Mouse (Mus musculus) kidney, embryonic 14.5 days (tissue): ENCODE data around the gene Il17rb. TPM values are rescaled to one million over a fixed set of nuclear protein-coding genes. Genes with fewer than 3 reads are reported as not detected.

Source experiments
- ATAC-seq: fragments of 200-750 bp; cut with Nextera tagmentation; 2 replicates; pipeline ENCODE4 v1.8.0; 2017; ENCODE audit warnings: moderate number of reproducible peaks, mild to moderate bottlenecking, moderate TSS enrichment, moderate library complexity; ENCODE audit not compliant: low FRiP score, low TSS enrichment
- H3K27ac ChIP-seq: fragments of 300-500 bp; sonication (generic); 2 replicates; pipeline ENCODE4 v1.5.1; 2014; ENCODE audit warnings: low read depth, mild to moderate bottlenecking, low read length, moderate library complexity, mixed read lengths
- H3K27me3 ChIP-seq: fragments of 300-500 bp; sonication (generic); 2 replicates; pipeline ENCODE4 v1.6.1; 2014; ENCODE audit warnings: mild to moderate bottlenecking, low read length; ENCODE audit not compliant: control insufficient read depth, insufficient read depth
- H3K36me3 ChIP-seq: fragments of 300-500 bp; sonication (generic); 2 replicates; pipeline ENCODE4 v1.6.1; 2014; ENCODE audit warnings: low read length, mixed read lengths; ENCODE audit not compliant: control insufficient read depth, insufficient read depth
- H3K4me1 ChIP-seq: fragments of 300-500 bp; sonication (generic); 2 replicates; pipeline ENCODE4 v1.6.1; 2014; ENCODE audit warnings: low read length, mixed read lengths; ENCODE audit not compliant: control insufficient read depth, insufficient read depth
- H3K4me2 ChIP-seq: fragments of 300-500 bp; sonication (generic); replicated peaks from 2 replicates; pipeline ENCODE4 v1.6.1; 2014; ENCODE audit warnings: low read depth, mild to moderate bottlenecking, low read length
- H3K4me3 ChIP-seq: fragments of 300-500 bp; sonication (generic); 2 replicates; pipeline ENCODE4 v1.5.1; 2014; ENCODE audit warnings: mild to moderate bottlenecking, low read length
- H3K9ac ChIP-seq: fragments of 300-500 bp; sonication (generic); 2 replicates; pipeline ENCODE4 v1.6.1; 2014; ENCODE audit warnings: low read depth, mild to moderate bottlenecking, low read length, moderate library complexity
- H3K9me3 ChIP-seq: fragments of 300-500 bp; sonication (generic); 2 replicates; pipeline ENCODE4 v1.6.1; 2016; ENCODE audit warnings: low read length; ENCODE audit not compliant: control insufficient read depth
- WGBS: fragments of 180-500 bp; shearing (Covaris S2); extraction: QIAGEN DNeasy Blood & Tissue Kit; methylation state at CpG from one replicate; pipeline ENCODE4 v1.1.7; 2014; 5-methylcytosine and 5-hydroxymethylcytosine counted together
- polyA plus RNA-seq: library from polyadenylated mRNA; unstranded; fragments of >200 nt; fragmentation: Nextera tagmentation; extraction: Ambion mirVana; gene quantifications from 2 replicates; pipeline ENCODE4 v1.2.1, GENCODE M21; 2014

The Il17rb gene
- polyA plus RNA-seq, 1 experiment from 2014 or later: 1.4 TPM

GRCm38 (mm10) chr14:30043356-30043940 lies 34.8 kb upstream of the Il17rb start:
- no peaks in the 10 kb centered on the region for H3K36me3 ChIP-seq
- no peak overlapping the region for H3K4me3 ChIP-seq
- no peaks in the 10 kb centered on the region for H3K9me3 ChIP-seq
- H3K9ac ChIP-seq: no peak overlapping the region
- no peak overlapping the region for H3K27ac ChIP-seq
- H3K4me1 ChIP-seq: 0 out of 2 replicates have a peak, but pooled peaks cover 7% of the 10 kb centered on the region
- ATAC-seq: no peak
- H3K27me3 ChIP-seq: no peaks in the 10 kb centered on the region
- H3K4me2 ChIP-seq: no peak overlapping the region
- WGBS: 90% methylated on average over 7 of the region's 7 CpGs

DNA sequence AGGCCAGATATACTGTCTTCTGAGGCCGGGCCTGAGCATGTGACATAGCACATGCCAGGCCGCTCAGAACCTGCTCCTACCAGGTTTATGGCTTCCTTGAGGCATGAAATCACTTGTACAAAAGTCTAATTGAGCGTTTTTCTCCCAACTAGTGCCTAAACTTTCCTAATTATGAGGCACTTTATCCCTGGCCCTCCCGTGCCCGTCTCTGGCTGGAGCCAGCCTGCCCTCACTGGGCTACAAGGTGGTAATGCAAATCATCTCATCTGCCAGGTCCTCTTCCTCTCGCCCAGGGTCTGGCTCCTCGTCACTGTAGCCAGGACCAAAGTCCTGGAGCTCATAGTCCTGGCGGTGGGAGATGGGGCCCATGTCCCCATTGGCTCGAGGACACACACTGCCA lies 33.1 kb upstream of the Il17rb start:
- Histone ChIP-seq H3K4me1 (0 out of 2 replicates have a peak, but pooled peaks cover 7% of the 10 kb centered on the region), H3K4me2 (no peak overlapping the region), H3K27me3 (no peaks in the 10 kb centered on the region), H3K36me3 (no peaks in the 10 kb centered on the region), H3K9ac (no peak overlapping the region), H3K9me3 (no peaks in the 10 kb centered on the region), H3K4me3 (no peak overlapping the region), H3K27ac (no peak overlapping the region)
- 78% methylated on average over 9 of the region's 9 CpGs for WGBS
- ATAC-seq: no peak

DNA sequence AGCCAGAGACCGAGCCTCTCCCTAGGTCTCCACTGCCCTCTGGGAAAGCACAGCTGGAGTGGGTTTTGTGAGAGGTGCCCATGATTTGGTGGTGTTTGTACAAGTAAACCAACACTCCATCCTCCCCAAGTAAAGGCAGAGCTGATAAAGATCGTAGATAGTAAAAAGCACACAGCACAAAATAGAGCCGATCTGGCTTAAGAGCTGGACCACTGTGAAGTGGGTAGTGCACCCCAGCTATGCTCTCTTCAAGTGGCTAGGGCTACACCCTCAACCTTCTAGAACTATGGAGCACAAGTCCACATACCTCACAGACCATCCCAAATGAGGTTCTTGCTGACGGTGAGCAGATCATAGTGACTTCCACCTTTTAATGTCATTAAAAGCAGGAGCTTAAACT lies 30.7 kb upstream of the Il17rb start:
- WGBS: 66% methylated on average over 4 of the region's 4 CpGs
- H3K4me3 ChIP-seq: no peak overlapping the region

GRCm38 (mm10) chr14:30038431-30038830 lies 29.7 kb upstream of the Il17rb start:
- H3K36me3 ChIP-seq: no peaks in the 10 kb centered on the region
- H3K9ac ChIP-seq: no peak overlapping the region
- no peak overlapping the region for H3K27ac ChIP-seq
- H3K4me2 ChIP-seq: no peak overlapping the region
- no peaks in the 10 kb centered on the region for H3K9me3 ChIP-seq
- no peaks in the 10 kb centered on the region for H3K27me3 ChIP-seq
- H3K4me1 ChIP-seq: no peaks in the 10 kb centered on the region
- no peak overlapping the region for H3K4me3 ChIP-seq
- no peak for ATAC-seq
- whole genome bisulfite sequencing: 87% methylated on average over 18 of the region's 18 CpGs

More for the DNA sequence above, 30.7 kb upstream of the Il17rb start:
- Histone ChIP-seq H3K9ac (no peak overlapping the region), H3K4me2 (no peak overlapping the region), H3K9me3 (no peaks in the 10 kb centered on the region), H3K4me1 (no peaks in the 10 kb centered on the region), H3K27me3 (no peaks in the 10 kb centered on the region), H3K27ac (no peak overlapping the region), H3K36me3 (no peaks in the 10 kb centered on the region)
- no peak for ATAC-seq

DNA sequence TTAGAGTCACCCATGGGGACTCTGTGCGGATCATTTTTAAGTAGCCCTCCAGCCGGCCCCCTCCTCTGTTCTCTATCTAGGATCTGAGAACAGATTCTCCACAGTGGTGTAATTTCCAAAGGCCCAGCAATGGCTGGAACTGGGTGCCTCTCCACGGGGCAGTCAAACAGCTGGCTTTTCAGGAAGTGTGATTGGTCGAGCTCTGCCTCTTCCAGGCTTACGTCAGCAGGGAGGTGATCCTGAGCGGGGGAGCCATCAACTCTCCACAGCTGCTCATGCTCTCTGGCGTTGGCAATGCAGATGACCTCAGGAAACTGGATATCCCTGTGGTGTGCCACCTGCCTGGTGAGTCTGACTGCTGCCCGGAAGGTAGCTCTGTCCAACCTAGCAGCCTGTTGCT lies 24.7 kb upstream of the Il17rb start:
- 55% methylated on average over 8 of the region's 8 CpGs for WGBS
- Histone ChIP-seq H3K27me3 (no peaks in the 10 kb centered on the region), H3K9me3 (no peaks in the 10 kb centered on the region), H3K4me2 (no peak overlapping the region), H3K4me1 (no peaks in the 10 kb centered on the region), H3K4me3 (no peak overlapping the region), H3K9ac (no peak overlapping the region), H3K36me3 (no peaks in the 10 kb centered on the region), H3K27ac (no peak overlapping the region)
- ATAC-seq: no peak

DNA sequence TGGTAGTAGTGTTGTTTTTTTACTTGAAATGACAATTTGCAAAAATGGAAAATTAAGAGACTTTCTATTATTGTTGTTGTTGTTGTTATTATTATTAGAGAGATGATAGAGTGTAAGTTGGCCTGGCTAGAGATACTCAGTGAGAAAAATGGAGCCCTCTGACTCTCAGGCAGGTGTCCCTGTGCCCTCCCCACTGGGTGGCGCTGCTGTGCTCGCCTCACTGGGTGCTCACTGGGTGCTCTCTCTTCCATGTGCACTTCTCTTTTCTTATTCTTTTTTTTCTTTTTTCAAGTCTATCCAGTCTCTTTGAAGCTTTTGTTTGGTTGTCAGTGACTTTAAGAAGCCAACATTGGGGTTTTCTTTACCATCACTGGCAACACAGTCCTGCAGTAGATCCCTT lies 18.7 kb upstream of the Il17rb start:
- no peaks in the 10 kb centered on the region for H3K27me3 ChIP-seq
- WGBS: 51% methylated on average over 2 of the region's 2 CpGs

DNA sequence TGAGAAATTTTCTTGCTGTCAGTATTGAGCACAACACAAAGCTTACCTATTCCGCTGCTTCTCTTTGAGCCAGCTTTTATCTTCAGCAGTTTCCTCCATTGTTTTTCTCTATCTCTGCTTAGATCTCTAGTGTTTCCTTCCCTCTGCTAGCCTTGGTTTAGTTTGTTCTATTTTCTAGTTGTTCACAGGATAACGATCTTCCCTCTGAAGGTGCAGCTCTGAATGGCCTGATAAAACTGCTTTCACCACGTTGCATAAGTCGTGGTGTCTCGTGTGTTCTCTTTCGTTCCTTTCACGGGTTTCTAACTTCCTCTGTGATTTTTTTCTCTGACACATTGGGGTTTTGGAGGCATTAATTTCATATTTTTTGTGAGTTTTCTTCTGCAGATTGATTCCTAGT lies 15.7 kb upstream of the Il17rb start:
- H3K4me3 ChIP-seq: no peak overlapping the region
- no peaks in the 10 kb centered on the region for H3K36me3 ChIP-seq
- H3K4me1 ChIP-seq: no peaks in the 10 kb centered on the region
- no peak overlapping the region for H3K4me2 ChIP-seq
- no peak overlapping the region for H3K9ac ChIP-seq
- no peak for ATAC-seq
- no peaks in the 10 kb centered on the region for H3K9me3 ChIP-seq
- 50% methylated on average over 7 of the region's 7 CpGs for WGBS
- H3K27me3 ChIP-seq: no peaks in the 10 kb centered on the region
- no peak overlapping the region for H3K27ac ChIP-seq

More for the DNA sequence above, 18.7 kb upstream of the Il17rb start:
- Histone ChIP-seq H3K27ac (no peak overlapping the region), H3K36me3 (no peaks in the 10 kb centered on the region), H3K9ac (no peak overlapping the region), H3K4me2 (no peak overlapping the region), H3K4me1 (no peaks in the 10 kb centered on the region), H3K4me3 (no peak overlapping the region), H3K9me3 (no peaks in the 10 kb centered on the region)
- ATAC-seq: no peak

DNA sequence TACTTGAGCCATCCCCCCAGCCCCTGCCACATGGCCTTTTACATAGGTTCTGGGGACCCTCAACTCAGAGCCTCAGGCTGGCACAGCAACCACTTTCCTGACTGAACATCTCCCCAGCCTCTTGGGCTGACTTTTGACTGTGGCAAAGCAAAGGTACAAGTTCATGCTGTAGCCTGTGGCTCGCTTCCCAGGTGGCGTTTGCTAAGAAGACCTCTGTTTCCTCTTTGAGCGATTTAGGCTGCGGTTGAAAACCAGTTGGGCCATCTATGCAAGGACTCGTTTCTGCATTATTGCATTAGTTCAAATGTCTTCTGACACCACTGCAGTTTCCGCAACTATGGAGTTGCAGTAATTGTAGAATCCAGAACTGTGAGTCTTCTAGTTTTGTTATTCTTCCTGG lies 13.8 kb upstream of the Il17rb start:
- H3K4me3 ChIP-seq: no peak overlapping the region
- 95% methylated on average over 6 of the region's 6 CpGs for WGBS

GRCm38 (mm10) chr14:30019792-30020575 lies 11.3 kb upstream of the Il17rb start:
- Histone ChIP-seq H3K27ac (no peak overlapping the region), H3K4me3 (no peak overlapping the region), H3K4me1 (no peaks in the 10 kb centered on the region), H3K36me3 (no peaks in the 10 kb centered on the region), H3K4me2 (no peak overlapping the region), H3K27me3 (no peaks in the 10 kb centered on the region), H3K9ac (no peak overlapping the region), H3K9me3 (no peaks in the 10 kb centered on the region)
- no peak for ATAC-seq
- WGBS: 49% methylated on average over 9 of the region's 9 CpGs

More for the DNA sequence above, 13.8 kb upstream of the Il17rb start:
- Histone ChIP-seq H3K36me3 (no peaks in the 10 kb centered on the region), H3K9ac (no peak overlapping the region), H3K9me3 (no peaks in the 10 kb centered on the region), H3K4me1 (no peaks in the 10 kb centered on the region), H3K27ac (no peak overlapping the region), H3K4me2 (no peak overlapping the region), H3K27me3 (no peaks in the 10 kb centered on the region)
- no peak for ATAC-seq
